Mouse (Mus musculus) cerebellum, adult 2 months (tissue): ENCODE results near the gene Pdap1.

Experiments used
- CTCF ChIP-seq: fragments of 200-500 bp; IDR thresholded peaks from 2 replicates; pipeline ENCODE4 v1.5.1; 2011; ENCODE audit warnings: low read depth, mild to moderate bottlenecking, control low read depth, low read length, moderate library complexity, borderline replicate concordance; ENCODE audit not compliant: insufficient read depth
- POLR2A ChIP-seq: fragments of 200-500 bp; IDR thresholded peaks from 2 replicates; pipeline ENCODE4 v1.6.1; 2011; ENCODE audit warnings: low read length, control low read depth, borderline replicate concordance; ENCODE audit not compliant: insufficient read depth

GRCm38 (mm10) chr5:145189416-145189815 lies 49.4 kb upstream of the Pdap1 start:
- TF ChIP-seq CTCF, result no peak
- TF ChIP-seq POLR2A, result no peak
